Mouse (Mus musculus) CD4-positive, CD25-positive, alpha-beta regulatory T cell, adult 2 months (primary cell): Measurements from ENCODE around the gene Papss2.
A peak's percentile ranks its signal among the peaks of the same experiment; 100 is the strongest.

ENCODE experiments used
- DNase-seq: peaks from one replicate; pipeline ENCODE4 v3.0.0-alpha.2; 2012; ENCODE audit warnings: low read depth, low spot score

Papss2 gene

GRCm38 (mm10) chr19:32595506-32596286 lies at the start of gene Papss2:
Papss2 (plus strand) TSS chr19:32595790.
- peak; percentile 50 for DNase-seq

DNA sequence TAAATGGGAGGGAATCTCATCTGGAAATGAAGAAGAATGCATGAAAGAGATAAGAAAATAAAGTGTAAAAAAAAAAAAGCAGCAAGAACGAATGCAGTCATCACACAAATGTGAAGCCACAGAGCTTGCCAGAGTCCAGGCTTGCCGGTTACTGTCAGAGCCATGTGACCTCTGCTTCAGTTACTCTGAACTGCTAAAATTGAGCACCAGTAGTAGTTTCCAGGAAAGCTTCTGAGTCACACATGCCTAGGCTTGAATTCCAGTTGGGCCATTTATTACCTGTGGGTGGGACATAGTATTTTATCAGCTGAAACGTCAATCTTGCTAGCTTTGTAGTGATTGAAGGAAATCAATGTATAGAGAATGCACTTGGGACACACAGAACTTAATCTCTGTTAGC lies 48.2 kb upstream of the Papss2 start:
- no peak for DNase-seq

- no peak for DNase-seq
Measured at GRCm38 (mm10) chr19:32548202-32548601, 47.4 kb upstream of the Papss2 start.

- no peak for DNase-seq
Measured at GRCm38 (mm10) chr19:32550446-32550845, 45.1 kb upstream of the Papss2 start.

DNA sequence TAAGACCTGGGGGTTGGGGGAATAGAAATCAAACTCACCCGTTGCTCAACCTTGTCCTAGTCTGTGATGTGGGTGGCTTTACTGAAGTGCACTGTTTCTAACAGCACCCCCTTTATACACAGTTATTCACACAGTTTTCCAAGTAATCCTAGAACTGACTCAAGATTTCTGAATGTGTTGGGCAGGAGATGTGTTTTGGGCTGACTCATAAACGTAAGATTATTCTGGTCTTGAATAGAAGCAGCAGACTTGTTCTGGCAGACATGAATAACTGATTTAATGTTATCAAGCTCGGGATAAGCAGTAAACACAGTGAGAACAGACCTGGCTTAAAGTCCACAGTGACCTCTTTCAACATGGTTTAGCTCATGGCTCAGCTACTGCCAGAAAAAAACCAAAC lies 44.1 kb upstream of the Papss2 start:
- DNase-seq, result no peak

DNA sequence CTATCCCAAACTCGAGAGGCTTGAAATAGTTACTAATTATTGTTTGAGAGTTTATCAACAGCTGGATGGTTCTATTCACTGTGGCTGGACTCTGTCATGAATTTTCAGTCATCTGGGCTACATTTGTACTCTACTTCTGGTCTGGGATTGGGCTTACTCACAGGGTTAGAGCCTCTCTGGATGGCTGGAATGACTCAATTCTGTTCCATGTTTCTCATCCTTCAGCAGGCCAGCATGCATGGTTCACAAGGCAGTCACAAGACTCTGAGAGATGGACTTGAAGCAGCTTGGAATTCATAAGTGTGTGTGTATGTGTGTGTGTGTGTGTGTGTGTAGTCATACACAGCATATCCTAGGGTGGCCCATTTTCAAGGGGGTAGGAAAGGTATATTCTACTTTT lies 43.5 kb upstream of the Papss2 start:
- DNase-seq, result no peak

GRCm38 (mm10) chr19:32553310-32553709 lies 42.3 kb upstream of the Papss2 start:
- no peak for DNase-seq

GRCm38 (mm10) chr19:32555257-32555656 lies 40.3 kb upstream of the Papss2 start:
- no peak for DNase-seq

DNA sequence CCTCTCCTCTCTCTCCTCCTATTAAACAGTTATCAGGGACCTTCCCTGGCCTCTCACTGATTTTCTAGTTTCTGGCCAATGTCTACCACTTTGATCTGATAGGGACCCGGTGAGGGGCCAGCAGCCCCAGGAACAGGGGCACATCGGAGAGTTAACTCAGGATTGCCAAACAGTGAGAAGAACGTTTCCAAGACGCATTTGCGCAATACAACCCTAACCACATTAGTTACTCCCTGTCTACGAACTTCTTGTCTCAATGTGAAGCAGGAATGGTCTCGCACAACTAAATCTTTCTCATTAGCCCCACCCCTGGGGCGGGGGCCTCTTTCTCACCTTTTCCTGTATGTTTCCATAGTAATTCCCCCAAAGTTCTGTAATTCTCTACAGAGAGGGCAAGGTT lies 28.6 kb upstream of the Papss2 start:
- no peak for DNase-seq

DNA sequence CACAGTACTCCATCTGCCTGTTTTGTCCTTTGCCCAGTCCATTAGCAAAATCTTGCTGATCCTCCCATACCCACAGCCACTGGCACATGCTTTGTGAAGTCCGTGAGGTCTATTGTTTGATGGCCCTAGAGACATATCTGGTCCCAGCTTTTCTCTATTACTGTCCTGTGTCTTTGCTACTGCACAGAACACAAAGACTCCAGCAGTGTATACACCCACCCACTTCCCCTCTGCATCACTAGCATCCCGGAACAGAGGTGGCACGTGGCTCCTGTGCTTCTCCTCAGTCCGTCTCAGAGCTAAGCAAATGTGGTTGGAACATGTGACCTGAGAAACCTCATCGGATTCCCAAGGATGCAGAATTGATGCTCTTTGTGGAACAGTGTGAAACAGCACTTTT lies 28.1 kb upstream of the Papss2 start:
- DNase-seq, result no peak

GRCm38 (mm10) chr19:32568470-32568869 lies 27.1 kb upstream of the Papss2 start:
- no peak for DNase-seq

- DNase-seq, result no peak
Measured at GRCm38 (mm10) chr19:32568961-32569653, 26.5 kb upstream of the Papss2 start.

DNA sequence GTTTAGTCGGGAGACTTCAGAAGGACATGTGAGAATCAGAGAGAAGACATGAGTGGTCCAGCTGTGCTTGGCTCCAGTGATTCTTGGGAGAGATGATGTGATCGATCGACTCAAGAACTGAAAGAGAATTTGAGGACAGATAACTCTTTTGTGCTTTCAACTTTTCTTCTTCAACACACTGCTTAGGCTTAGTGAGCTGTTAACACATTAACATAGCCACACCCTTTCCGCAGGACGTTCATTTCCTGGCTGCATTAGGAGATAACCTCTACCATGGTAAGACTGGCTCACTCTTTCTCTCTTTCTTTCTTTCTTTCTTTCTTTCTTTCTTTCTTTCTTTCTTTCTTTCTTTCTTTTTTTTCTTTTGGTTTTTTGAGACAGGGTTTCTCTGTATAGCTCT lies 25.9 kb upstream of the Papss2 start:
- DNase-seq, result no peak

- no peak for DNase-seq
Measured at GRCm38 (mm10) chr19:32572191-32572590, 23.4 kb upstream of the Papss2 start.

DNA sequence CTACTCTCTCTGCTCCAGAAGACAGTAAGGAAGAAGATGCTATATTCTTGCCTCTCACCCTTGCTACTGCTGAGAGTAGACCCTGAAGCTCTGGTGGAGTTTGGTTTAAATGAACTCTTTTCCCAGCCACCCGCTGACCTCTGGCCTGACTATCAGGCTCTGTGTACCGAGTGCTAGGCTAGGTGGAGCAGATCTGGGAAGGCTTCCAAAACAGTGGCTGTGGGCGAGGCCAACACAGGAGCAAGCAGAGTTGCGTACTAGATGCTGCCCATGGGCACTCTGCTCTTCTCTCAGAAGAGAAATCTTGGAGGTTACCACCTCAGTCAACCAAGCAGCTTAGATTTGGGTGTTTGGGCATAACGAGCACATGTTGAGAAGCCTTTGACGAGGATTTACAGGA lies 22.3 kb upstream of the Papss2 start:
- DNase-seq, result no peak

- peak; percentile 3 for DNase-seq
Measured at GRCm38 (mm10) chr19:32574846-32575245, 20.7 kb upstream of the Papss2 start.

DNA sequence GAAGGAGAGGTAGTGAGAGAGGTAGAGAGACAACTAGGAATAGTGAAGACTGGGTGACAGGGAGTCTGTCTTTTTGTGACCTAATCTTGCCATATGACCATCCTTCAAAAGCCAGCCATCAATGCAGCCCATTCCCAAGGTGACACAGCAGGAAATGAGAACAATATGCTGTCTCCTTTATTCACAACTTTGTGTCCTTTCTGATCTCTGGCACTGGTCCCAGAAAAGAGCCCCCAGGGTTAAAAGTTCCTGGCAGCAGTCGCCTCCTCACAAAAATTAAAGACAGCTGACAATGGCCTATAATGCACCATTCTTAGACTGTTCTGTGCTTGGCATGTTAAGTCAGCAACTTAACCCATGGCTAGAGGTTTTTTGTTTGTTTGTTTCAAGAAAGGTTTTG lies 17.8 kb upstream of the Papss2 start:
- DNase-seq, result no peak

DNA sequence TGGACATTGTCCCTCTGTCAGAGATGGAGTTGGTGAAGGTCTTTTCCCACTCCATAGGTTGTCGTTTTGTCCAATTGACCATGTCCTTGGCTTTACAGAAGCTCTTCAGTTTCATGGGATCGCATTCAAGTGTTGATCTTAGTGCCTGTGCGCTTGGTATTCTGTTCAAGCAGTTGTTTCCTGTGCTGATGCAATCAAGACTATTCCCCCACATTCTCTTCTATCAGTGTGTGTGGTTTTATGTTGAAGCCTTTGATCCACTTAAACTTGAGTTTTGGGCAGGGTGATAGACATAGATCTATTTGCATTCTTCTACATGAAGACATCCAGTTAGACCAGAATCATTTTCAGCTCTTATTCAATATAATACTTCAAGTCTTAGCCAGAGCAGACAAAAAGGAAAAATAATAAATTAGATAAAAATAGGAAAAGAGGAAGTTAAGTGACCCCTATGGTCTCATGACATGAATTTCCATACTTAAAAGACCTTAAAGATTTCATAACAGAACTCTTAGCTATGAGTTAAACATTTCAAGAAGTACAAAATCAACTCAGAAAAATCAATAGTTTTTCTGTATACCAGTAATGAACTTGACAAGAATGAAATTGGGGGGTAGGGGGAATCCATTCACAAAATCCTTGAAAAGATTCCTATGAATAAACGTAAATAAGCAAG lies 12.4 kb upstream of the Papss2 start:
- no peak for DNase-seq

GRCm38 (mm10) chr19:32587727-32588126 lies 7.9 kb upstream of the Papss2 start:
- no peak for DNase-seq

DNA sequence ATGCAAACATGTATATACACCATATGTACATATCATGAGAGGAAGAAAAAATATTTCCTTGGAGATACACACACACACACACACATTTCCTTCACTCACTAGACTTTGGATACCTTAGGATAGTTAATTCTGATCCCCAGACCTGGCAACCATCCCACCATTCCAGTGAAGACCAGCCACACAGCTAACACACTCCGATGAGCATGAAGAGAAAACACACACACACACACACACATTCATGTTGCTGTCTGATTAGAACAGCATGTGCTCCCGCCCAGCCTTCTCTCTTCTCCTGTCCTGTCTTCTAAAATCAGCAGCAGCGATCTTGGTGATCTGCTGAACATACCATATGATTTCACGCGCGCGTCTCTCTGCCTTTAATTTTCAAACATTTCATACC lies 2.8 kb upstream of the Papss2 start:
- no peak for DNase-seq

DNA sequence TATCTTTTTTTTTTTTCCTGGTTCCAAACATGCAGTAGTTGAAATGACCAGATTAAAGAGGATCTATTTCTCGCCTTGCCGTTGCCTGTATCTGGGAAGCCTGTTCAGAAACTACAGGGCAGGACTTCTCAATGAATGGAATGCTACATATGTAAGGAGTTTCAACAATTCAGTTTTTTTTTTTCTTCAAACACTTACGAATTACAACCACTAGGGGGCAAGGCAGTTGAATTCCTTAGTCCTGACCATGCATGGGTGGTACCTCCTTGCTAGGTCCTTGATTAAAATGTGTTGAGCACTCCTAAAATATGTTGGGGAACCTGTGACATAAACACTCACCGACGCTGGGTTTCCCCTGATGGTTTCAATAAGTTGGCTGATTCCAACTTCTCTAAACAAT lies 1.7 kb upstream of the Papss2 start:
- peak; percentile 60 for DNase-seq

DNA sequence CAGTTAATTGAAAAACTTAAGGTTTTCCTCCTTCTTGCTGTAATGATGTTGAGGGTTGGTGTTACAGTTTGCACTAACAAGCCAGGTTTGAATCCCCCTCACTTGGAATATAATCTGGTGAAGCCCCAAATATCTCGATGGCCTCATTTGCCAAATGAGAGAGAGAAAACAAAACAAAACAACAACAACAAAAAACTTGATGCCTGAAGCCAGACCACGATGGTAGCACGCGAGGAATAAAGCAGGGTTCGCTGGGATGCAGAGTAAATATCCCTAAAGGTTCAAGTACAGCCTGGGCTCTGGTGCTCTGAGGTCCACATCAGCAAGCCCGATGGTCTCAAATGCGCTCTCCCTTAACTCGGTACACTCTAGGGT lies 472 bp upstream of the Papss2 start:
- no peak for DNase-seq

- DNase-seq, result no peak
Measured at GRCm38 (mm10) chr19:32599006-32599405, 3.4 kb downstream of the Papss2 start.
